Mouse (Mus musculus): ENCODE measurements around the gene Pip5k1a. TPM values are rescaled to one million over a fixed set of nuclear protein-coding genes. Genes with fewer than 3 reads are reported as not detected.

The Pip5k1a gene
- polyA plus RNA-seq (2014; fragmentation: Illumina TruSeq; extraction: RNeasy Lipid Tissue Mini Kit (QIAGEN cat#74804); ENCODE audit: low read depth, low replicate concordance), result 30.4 TPM

DNA sequence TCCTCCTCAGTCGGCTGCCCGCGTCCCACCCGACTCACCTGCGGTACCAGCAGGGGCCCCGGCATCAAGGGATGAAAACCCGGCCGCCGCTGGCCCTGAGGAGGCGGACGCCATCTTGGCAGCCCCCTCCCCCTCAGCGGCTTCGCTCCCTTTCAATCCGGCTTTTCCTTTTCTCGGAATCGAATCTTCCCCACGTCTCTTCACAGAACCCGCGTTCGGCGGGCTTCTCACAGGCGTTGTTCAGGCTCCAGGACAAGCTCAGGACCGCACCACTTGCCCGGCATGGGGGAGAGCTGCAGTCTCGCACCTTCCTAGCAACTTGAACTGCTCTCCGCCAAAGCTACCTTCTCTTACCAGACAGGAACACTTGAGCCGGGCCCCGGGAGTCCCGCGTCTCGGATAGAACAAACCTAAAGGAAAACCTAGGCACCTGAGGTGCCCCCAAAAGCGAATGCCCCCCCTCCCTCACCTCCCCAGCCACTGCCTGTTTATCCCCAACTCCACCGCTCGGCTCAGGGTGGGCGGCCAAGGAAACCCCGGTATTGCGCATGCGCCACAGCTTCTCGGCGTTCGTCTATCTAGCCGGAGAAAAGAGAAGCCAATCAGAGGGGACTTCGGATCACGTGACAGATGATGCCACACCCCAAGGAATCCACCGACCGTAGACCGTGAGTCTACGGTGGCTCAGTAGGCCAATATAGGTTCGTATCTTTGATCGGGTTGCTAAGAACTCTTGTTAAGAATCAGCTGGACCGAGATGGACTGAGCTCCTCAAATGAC lies at the start of gene Pip5k1a:
Gene Pip5k1a (minus strand): TSS at position 593 of the 780 bp plus-strand sequence.

GRCm38 (mm10) chr3:95141952-95142616 lies 35.4 kb upstream of the Pip5k1a start, which contains the start of gene Tnfaip8l2:
Gene Tnfaip8l2 (minus strand): TSS chr3:95142360.

GRCm38 (mm10) chr3:95133680-95134101 lies 27.0 kb upstream of the Pip5k1a start, which contains the start of the genes Scnm1 and Lysmd1:
Gene Scnm1 (minus strand): TSS chr3:95134011.
Gene Lysmd1 (plus strand): TSS chr3:95134088.

DNA sequence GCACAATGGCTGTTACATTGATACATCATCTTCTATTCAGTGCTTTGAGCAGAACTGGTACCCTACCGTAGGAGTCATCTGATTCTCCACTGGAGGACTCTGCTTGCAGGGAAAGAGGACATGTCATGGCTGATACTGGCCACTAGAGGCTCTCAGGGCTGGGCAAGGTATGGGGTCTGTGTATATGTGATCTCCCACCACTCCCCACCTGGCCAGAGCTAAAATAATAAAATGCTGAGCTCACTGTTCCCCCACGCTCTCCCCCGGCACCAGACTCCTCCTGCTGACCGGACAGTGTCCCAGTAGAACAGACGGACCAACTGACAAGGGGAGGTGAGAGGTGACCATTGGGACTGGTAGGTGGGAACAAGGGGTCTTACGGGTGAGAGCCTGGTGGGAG lies 17.5 kb upstream of the Pip5k1a start, which contains the start of gene Tmod4:
Gene Tmod4 (plus strand): TSS at position 231 of the 400 bp plus-strand sequence.

GRCm38 (mm10) chr3:95110911-95111726 lies 4.4 kb upstream of the Pip5k1a start, which contains the start of gene Vps72:
Gene Vps72 (plus strand): TSS chr3:95111022.

GRCm38 (mm10) chr3:95042166-95042837 lies 64.4 kb downstream of the Pip5k1a start, which contains the start of gene Psmd4:
Gene Psmd4 (minus strand): TSS chr3:95042614.

GRCm38 (mm10) chr3:95015337-95015872 lies 91.3 kb downstream of the Pip5k1a start, which contains the start of gene Zfp687:
Gene Zfp687 (minus strand): TSS chr3:95015448.

Other genes starting within 250 kb of the Pip5k1a start
- 53.7 TPM for gene Psmb4, start 220.0 kb downstream of the Pip5k1a start, polyA plus RNA-seq (2014; fragmentation: Illumina TruSeq; extraction: RNeasy Lipid Tissue Mini Kit (QIAGEN cat#74804); ENCODE audit: low read depth, low replicate concordance)
- gene Selenbp1, start 173.9 kb downstream of the Pip5k1a start, polyA plus RNA-seq (2014; fragmentation: Illumina TruSeq; extraction: RNeasy Lipid Tissue Mini Kit (QIAGEN cat#74804); ENCODE audit: low read depth, low replicate concordance), result 3.7 TPM
- 26.5 TPM for gene Rfx5, start 152.9 kb downstream of the Pip5k1a start, polyA plus RNA-seq (2014; fragmentation: Illumina TruSeq; extraction: RNeasy Lipid Tissue Mini Kit (QIAGEN cat#74804); ENCODE audit: low read depth, low replicate concordance)
- 14.2 TPM for gene Pi4kb, start 132.2 kb downstream of the Pip5k1a start, polyA plus RNA-seq (2014; fragmentation: Illumina TruSeq; extraction: RNeasy Lipid Tissue Mini Kit (QIAGEN cat#74804); ENCODE audit: low read depth, low replicate concordance)
- 7.3 TPM for gene Zfp687, start 91.5 kb downstream of the Pip5k1a start, polyA plus RNA-seq (2014; fragmentation: Illumina TruSeq; extraction: RNeasy Lipid Tissue Mini Kit (QIAGEN cat#74804); ENCODE audit: low read depth, low replicate concordance)
- 15.6 TPM for gene Psmd4, start 64.3 kb downstream of the Pip5k1a start, polyA plus RNA-seq (2014; fragmentation: Illumina TruSeq; extraction: RNeasy Lipid Tissue Mini Kit (QIAGEN cat#74804); ENCODE audit: low read depth, low replicate concordance)
- 10.4 TPM for gene Vps72, start 4.1 kb upstream of the Pip5k1a start, polyA plus RNA-seq (2014; fragmentation: Illumina TruSeq; extraction: RNeasy Lipid Tissue Mini Kit (QIAGEN cat#74804); ENCODE audit: low read depth, low replicate concordance)
- gene Tmod4, start 17.5 kb upstream of the Pip5k1a start, polyA plus RNA-seq (2014; fragmentation: Illumina TruSeq; extraction: RNeasy Lipid Tissue Mini Kit (QIAGEN cat#74804); ENCODE audit: low read depth, low replicate concordance), result 5.0 TPM
- gene Scnm1, start 27.1 kb upstream of the Pip5k1a start, polyA plus RNA-seq (2014; fragmentation: Illumina TruSeq; extraction: RNeasy Lipid Tissue Mini Kit (QIAGEN cat#74804); ENCODE audit: low read depth, low replicate concordance), result 16.7 TPM
- gene Lysmd1, start 27.2 kb upstream of the Pip5k1a start, polyA plus RNA-seq (2014; fragmentation: Illumina TruSeq; extraction: RNeasy Lipid Tissue Mini Kit (QIAGEN cat#74804); ENCODE audit: low read depth, low replicate concordance), result 2.9 TPM
- not detected for gene Tnfaip8l2, start 35.4 kb upstream of the Pip5k1a start, polyA plus RNA-seq (2014; fragmentation: Illumina TruSeq; extraction: RNeasy Lipid Tissue Mini Kit (QIAGEN cat#74804); ENCODE audit: low read depth, low replicate concordance)
- not detected for gene Sema6c, start 53.5 kb upstream of the Pip5k1a start, polyA plus RNA-seq (2014; fragmentation: Illumina TruSeq; extraction: RNeasy Lipid Tissue Mini Kit (QIAGEN cat#74804); ENCODE audit: low read depth, low replicate concordance)
- gene Gabpb2, start 111.0 kb upstream of the Pip5k1a start, polyA plus RNA-seq (2014; fragmentation: Illumina TruSeq; extraction: RNeasy Lipid Tissue Mini Kit (QIAGEN cat#74804); ENCODE audit: low read depth, low replicate concordance), result 28.5 TPM
- 32.4 TPM for gene Cdc42se1, start 121.8 kb upstream of the Pip5k1a start, polyA plus RNA-seq (2014; fragmentation: Illumina TruSeq; extraction: RNeasy Lipid Tissue Mini Kit (QIAGEN cat#74804); ENCODE audit: low read depth, low replicate concordance)
- gene Mllt11, start 125.2 kb upstream of the Pip5k1a start, polyA plus RNA-seq (2014; fragmentation: Illumina TruSeq; extraction: RNeasy Lipid Tissue Mini Kit (QIAGEN cat#74804); ENCODE audit: low read depth, low replicate concordance), result 29.9 TPM
- gene Gm128, start 134.7 kb upstream of the Pip5k1a start, polyA plus RNA-seq (2014; fragmentation: Illumina TruSeq; extraction: RNeasy Lipid Tissue Mini Kit (QIAGEN cat#74804); ENCODE audit: low read depth, low replicate concordance), result not detected
- not detected for gene Bnipl, start 144.3 kb upstream of the Pip5k1a start, polyA plus RNA-seq (2014; fragmentation: Illumina TruSeq; extraction: RNeasy Lipid Tissue Mini Kit (QIAGEN cat#74804); ENCODE audit: low read depth, low replicate concordance)
- gene Mindy1, start 174.4 kb upstream of the Pip5k1a start, polyA plus RNA-seq (2014; fragmentation: Illumina TruSeq; extraction: RNeasy Lipid Tissue Mini Kit (QIAGEN cat#74804); ENCODE audit: low read depth, low replicate concordance), result 221 TPM
- 13.7 TPM for gene Prune1, start 175.1 kb upstream of the Pip5k1a start, polyA plus RNA-seq (2014; fragmentation: Illumina TruSeq; extraction: RNeasy Lipid Tissue Mini Kit (QIAGEN cat#74804); ENCODE audit: low read depth, low replicate concordance)
- gene Anxa9, start 200.2 kb upstream of the Pip5k1a start, polyA plus RNA-seq (2014; fragmentation: Illumina TruSeq; extraction: RNeasy Lipid Tissue Mini Kit (QIAGEN cat#74804); ENCODE audit: low read depth, low replicate concordance), result 1.2 TPM
- gene Cers2, start 207.9 kb upstream of the Pip5k1a start, polyA plus RNA-seq (2014; fragmentation: Illumina TruSeq; extraction: RNeasy Lipid Tissue Mini Kit (QIAGEN cat#74804); ENCODE audit: low read depth, low replicate concordance), result 221 TPM

All from adrenal gland, adult 10 weeks (tissue).